Mouse (Mus musculus) limb, embryonic 15.5 days (tissue): Measurements from ENCODE around the gene Hhat. TPM values are rescaled to one million over a fixed set of nuclear protein-coding genes. Genes with fewer than 3 reads are reported as not detected.

Experiments
- ATAC-seq: fragments of 200-750 bp; cut with Nextera tagmentation; 2 replicates; pipeline ENCODE4 v1.8.0; 2017; ENCODE audit warnings: low read depth, moderate TSS enrichment; ENCODE audit not compliant: insufficient number of reproducible peaks, low FRiP score, low TSS enrichment
- H3K27ac ChIP-seq: fragments of 300-500 bp; sonication (generic); 2 replicates; pipeline ENCODE4 v1.5.1; 2015; ENCODE audit warnings: moderate library complexity, mild to moderate bottlenecking, inconsistent platforms
- H3K27me3 ChIP-seq: fragments of 300-500 bp; sonication (generic); 2 replicates; pipeline ENCODE4 v1.6.1; 2015; ENCODE audit warnings: inconsistent platforms
- H3K36me3 ChIP-seq: fragments of 300-500 bp; sonication (generic); 2 replicates; pipeline ENCODE4 v1.6.1; 2015; ENCODE audit warnings: inconsistent platforms
- H3K4me1 ChIP-seq: fragments of 300-500 bp; sonication (generic); 2 replicates; pipeline ENCODE4 v1.6.1; 2015; ENCODE audit warnings: inconsistent platforms
- H3K4me2 ChIP-seq: fragments of 300-500 bp; sonication (generic); 2 replicates; pipeline ENCODE4 v1.6.1; 2015; ENCODE audit warnings: mild to moderate bottlenecking, inconsistent platforms
- H3K4me3 ChIP-seq: fragments of 300-500 bp; sonication (generic); 2 replicates; pipeline ENCODE4 v1.5.1; 2015; ENCODE audit warnings: mild to moderate bottlenecking, inconsistent platforms
- H3K9ac ChIP-seq: fragments of 300-500 bp; sonication (generic); 2 replicates; pipeline ENCODE4 v1.6.1; 2015; ENCODE audit warnings: inconsistent platforms
- H3K9me3 ChIP-seq: fragments of 300-500 bp; sonication (generic); 2 replicates; pipeline ENCODE4 v1.6.1; 2016; ENCODE audit warnings: inconsistent platforms
- WGBS: fragments of 180-500 bp; shearing (Covaris S2); methylation state at CpG from one replicate; pipeline ENCODE4 v1.1.7; 2015; 5-methylcytosine and 5-hydroxymethylcytosine counted together
- polyA plus RNA-seq: library from polyadenylated mRNA; unstranded; fragments of >200 nt; fragmentation: Nextera tagmentation; extraction: Ambion mirVana; gene quantifications from 2 replicates; pipeline ENCODE4 v1.2.1, GENCODE M21; 2015

Hhat gene
- polyA plus RNA-seq, 1 experiment from 2014 or later, result 11.5 TPM

GRCm38 (mm10) chr1:192457526-192458206 is 313.4 kb downstream of the Hhat start:
- 78% methylated on average over 6 of the region's 6 CpGs for WGBS
- H3K9ac ChIP-seq, result no peak overlapping the region
- H3K9me3 ChIP-seq, result no peaks in the 10 kb centered on the region
- ATAC-seq, result no peak
- H3K4me3 ChIP-seq, result no peak overlapping the region
- H3K27ac ChIP-seq, result no peak overlapping the region
- no peak overlapping the region for H3K4me2 ChIP-seq
- H3K36me3 ChIP-seq, result no peaks in the 10 kb centered on the region
- no peaks in the 10 kb centered on the region for H3K27me3 ChIP-seq
- peaks cover 6% of the 10 kb centered on the region; the same call in 1 of the 2 replicates for H3K4me1 ChIP-seq

DNA sequence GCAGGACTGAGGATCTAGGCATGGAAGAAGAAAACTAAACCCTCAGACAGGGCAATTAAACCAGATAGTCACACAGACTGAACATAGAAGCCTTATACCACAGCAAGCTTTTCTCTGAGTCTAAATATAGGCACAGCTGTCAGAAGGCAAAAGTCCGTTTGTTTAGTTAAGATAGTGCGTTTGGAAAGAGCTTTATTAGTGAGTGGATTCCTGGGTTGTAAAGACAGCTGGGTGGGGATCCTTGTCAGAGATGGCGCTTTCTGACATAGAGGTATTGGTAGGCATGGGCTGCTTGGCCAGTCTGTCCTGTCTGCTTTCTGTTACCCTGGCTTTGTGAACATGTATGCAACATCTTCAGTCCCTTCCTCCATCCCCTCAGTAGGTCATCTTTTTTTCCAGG is 314.0 kb downstream of the Hhat start:
- no peak overlapping the region for H3K9ac ChIP-seq
- H3K27ac ChIP-seq, result no peak overlapping the region
- no peak overlapping the region for H3K4me2 ChIP-seq
- peaks cover 6% of the 10 kb centered on the region; the same call in 1 of the 2 replicates for H3K4me1 ChIP-seq
- H3K27me3 ChIP-seq, result no peaks in the 10 kb centered on the region
- ATAC-seq, result no peak
- H3K4me3 ChIP-seq, result no peak overlapping the region
- WGBS, result 67% methylated on average over 3 of the region's 3 CpGs
- no peaks in the 10 kb centered on the region for H3K9me3 ChIP-seq
- H3K36me3 ChIP-seq, result no peaks in the 10 kb centered on the region

GRCm38 (mm10) chr1:192454981-192455380 is 316.0 kb downstream of the Hhat start:
- Histone ChIP-seq H3K4me2 (no peak overlapping the region), H3K9ac (no peak overlapping the region), H3K4me1 (peaks cover 7% of the 10 kb centered on the region), H3K4me3 (no peak overlapping the region), H3K9me3 (no peaks in the 10 kb centered on the region), H3K36me3 (no peaks in the 10 kb centered on the region), H3K27me3 (no peaks in the 10 kb centered on the region), H3K27ac (no peak overlapping the region)
- no peak for ATAC-seq
- 48% methylated on average over 4 of the region's 4 CpGs for WGBS

DNA sequence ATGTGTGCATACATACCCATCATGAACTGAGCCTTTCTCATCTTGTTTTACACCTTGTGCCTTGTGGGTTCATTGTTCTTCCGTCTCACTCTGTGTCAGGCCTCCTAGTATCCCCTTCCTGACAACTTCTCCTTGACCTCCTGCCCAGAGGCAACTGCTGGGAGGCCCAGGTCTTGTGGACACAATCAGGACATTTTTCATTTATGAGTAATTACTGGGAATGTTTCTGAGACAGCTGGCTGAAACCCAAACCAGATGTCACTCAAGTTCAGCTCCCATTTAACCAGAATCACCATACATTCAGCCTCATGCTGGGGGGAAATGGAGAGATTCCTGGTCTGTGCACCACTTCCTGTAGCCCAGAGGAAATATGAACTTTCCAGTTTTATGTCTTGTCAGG is 316.5 kb downstream of the Hhat start:
- H3K36me3 ChIP-seq, result no peaks in the 10 kb centered on the region
- H3K27me3 ChIP-seq, result no peaks in the 10 kb centered on the region
- no peak overlapping the region for H3K4me2 ChIP-seq
- H3K4me3 ChIP-seq, result no peak overlapping the region
- H3K9me3 ChIP-seq, result no peaks in the 10 kb centered on the region
- H3K27ac ChIP-seq, result no peak overlapping the region
- ATAC-seq, result no peak
- 12% methylated on average over 1 of the region's 1 CpGs for WGBS
- H3K4me1 ChIP-seq, result peaks cover 12% of the 10 kb centered on the region
- no peak overlapping the region for H3K9ac ChIP-seq

DNA sequence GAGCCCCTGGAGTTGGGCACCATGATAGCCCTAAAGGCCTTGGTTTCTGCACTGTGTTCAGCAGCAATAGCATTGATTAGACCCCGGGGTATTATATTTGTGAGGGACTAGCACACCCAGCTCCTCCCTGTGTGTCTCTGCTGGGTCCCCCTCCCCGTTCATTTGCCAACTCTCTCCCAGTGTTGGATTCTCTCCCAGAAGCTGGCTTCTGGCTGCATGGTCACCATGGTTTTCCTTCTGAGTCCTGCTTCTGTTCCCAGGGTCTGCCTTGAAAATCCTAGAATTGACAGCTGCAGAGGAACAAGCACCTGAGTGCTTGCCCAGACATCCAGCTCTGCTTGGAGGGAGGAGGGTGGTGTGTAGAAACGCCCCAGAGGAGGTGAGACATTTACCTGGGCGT is 319.3 kb downstream of the Hhat start:
- H3K9me3 ChIP-seq, result no peaks in the 10 kb centered on the region
- no peak for ATAC-seq
- H3K4me2 ChIP-seq, result no peak overlapping the region
- no peak overlapping the region for H3K4me3 ChIP-seq
- no peaks in the 10 kb centered on the region for H3K36me3 ChIP-seq
- H3K4me1 ChIP-seq, result peaks cover 12% of the 10 kb centered on the region
- no peak overlapping the region for H3K27ac ChIP-seq
- H3K27me3 ChIP-seq, result no peaks in the 10 kb centered on the region
- WGBS, result 56% methylated on average over 4 of the region's 4 CpGs
- no peak overlapping the region for H3K9ac ChIP-seq

- Histone ChIP-seq H3K9me3 (no peaks in the 10 kb centered on the region), H3K4me2 (no peak overlapping the region), H3K27me3 (no peaks in the 10 kb centered on the region), H3K4me1 (peaks cover 12% of the 10 kb centered on the region), H3K9ac (no peak overlapping the region), H3K27ac (no peak overlapping the region), H3K4me3 (no peak overlapping the region), H3K36me3 (no peaks in the 10 kb centered on the region)
- ATAC-seq, result no peak
Observed at GRCm38 (mm10) chr1:192450425-192450824, 320.6 kb downstream of the Hhat start.

DNA sequence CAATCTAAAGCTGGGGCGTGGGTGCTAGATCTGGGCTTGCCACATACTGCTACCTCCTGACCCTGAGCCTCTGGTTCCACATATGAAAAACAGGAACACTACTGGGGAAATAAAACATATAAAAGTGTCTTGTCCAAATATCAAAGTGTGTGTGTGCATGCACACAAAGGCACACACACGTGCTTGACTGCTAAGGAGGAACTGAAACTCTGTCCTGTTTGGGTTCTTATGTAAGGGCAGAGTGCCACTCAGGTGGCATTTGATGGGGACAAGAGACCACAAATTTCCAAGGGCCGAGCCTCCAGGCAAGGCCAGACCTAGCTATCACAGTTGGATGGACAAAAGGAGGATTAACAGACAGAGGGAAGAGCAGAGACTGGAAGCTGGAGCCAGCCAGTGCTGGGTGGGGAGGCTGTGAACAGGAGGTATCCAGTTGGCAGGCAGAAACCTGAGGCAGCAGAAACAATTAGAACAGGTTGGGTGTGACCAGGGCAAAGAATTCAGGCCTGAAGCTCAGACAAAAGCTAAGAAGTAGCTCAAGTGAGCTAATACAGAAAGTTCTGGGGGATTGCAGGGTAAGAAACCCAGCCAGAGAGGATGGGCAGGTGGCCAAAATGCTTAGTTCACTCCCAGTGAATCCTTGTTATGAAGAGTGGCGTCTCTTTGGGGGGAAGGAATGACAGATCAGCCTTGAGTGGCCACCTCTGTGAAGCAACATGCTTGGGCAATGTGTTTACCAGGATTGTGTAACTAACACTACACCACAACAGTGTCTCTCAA is 321.3 kb downstream of the Hhat start:
- 61% methylated on average over 4 of the region's 4 CpGs for WGBS
- H3K27me3 ChIP-seq, result no peaks in the 10 kb centered on the region
- ATAC-seq, result no peak
- H3K4me3 ChIP-seq, result no peak overlapping the region
- 0 out of 2 replicates have a peak overlapping the region, but pooled peaks have one; percentile 8 for H3K27ac ChIP-seq
- H3K9me3 ChIP-seq, result no peaks in the 10 kb centered on the region
- H3K36me3 ChIP-seq, result no peaks in the 10 kb centered on the region
- H3K4me2 ChIP-seq, result no peak overlapping the region
- peaks cover 14% of the 10 kb centered on the region for H3K4me1 ChIP-seq
- no peak overlapping the region for H3K9ac ChIP-seq

GRCm38 (mm10) chr1:192448512-192448911 is 322.5 kb downstream of the Hhat start:
- Histone ChIP-seq H3K27me3 (no peaks in the 10 kb centered on the region), H3K9ac (no peak overlapping the region), H3K27ac (no peak overlapping the region), H3K36me3 (no peaks in the 10 kb centered on the region), H3K4me1 (peaks cover 23% of the 10 kb centered on the region), H3K9me3 (no peaks in the 10 kb centered on the region), H3K4me3 (no peak overlapping the region), H3K4me2 (no peak overlapping the region)
- WGBS, result 61% methylated on average over 1 of the region's 1 CpGs
- ATAC-seq, result no peak

GRCm38 (mm10) chr1:192447666-192448065 is 323.4 kb downstream of the Hhat start:
- H3K9ac ChIP-seq, result no peak overlapping the region
- H3K4me1 ChIP-seq, result peaks cover 29% of the 10 kb centered on the region
- no peak for ATAC-seq
- H3K36me3 ChIP-seq, result no peaks in the 10 kb centered on the region
- no peak overlapping the region for H3K27ac ChIP-seq
- no peak overlapping the region for H3K4me2 ChIP-seq
- no peaks in the 10 kb centered on the region for H3K9me3 ChIP-seq
- H3K4me3 ChIP-seq, result no peak overlapping the region
- H3K27me3 ChIP-seq, result no peaks in the 10 kb centered on the region
- WGBS, result 76% methylated on average over 2 of the region's 2 CpGs

Other genes with a start within 250 kb of the Hhat start
- 48.2 and 72.5 TPM in 2 replicates for gene Sertad4, start 84.5 kb upstream of the Hhat start, polyA plus RNA-seq